Mouse (Mus musculus) forebrain, embryonic 16.5 days (tissue): ENCODE data around the gene Nphp1. TPM values are rescaled to one million over a fixed set of nuclear protein-coding genes. Genes with fewer than 3 reads are reported as not detected.

Experiments used
- ATAC-seq: fragments of 200-750 bp; cut with Nextera tagmentation; 2 replicates; pipeline ENCODE4 v1.8.0; 2017; ENCODE audit warnings: mild to moderate bottlenecking, moderate library complexity
- H3K27ac ChIP-seq: fragments of 300-500 bp; sonication (generic); 2 replicates; pipeline ENCODE4 v1.5.1; 2014; ENCODE audit warnings: low read length, control low read depth
- H3K27me3 ChIP-seq: fragments of 300-500 bp; sonication (generic); replicated peaks from 2 replicates; pipeline ENCODE4 v1.6.1; 2014; ENCODE audit warnings: low read length; ENCODE audit not compliant: control insufficient read depth, insufficient read depth
- H3K36me3 ChIP-seq: fragments of 300-500 bp; sonication (generic); 2 replicates; pipeline ENCODE4 v1.6.1; 2014; ENCODE audit not compliant: control insufficient read depth, insufficient read depth
- H3K4me1 ChIP-seq: fragments of 300-500 bp; sonication (generic); replicated peaks from 2 replicates; pipeline ENCODE4 v1.6.1; 2014; ENCODE audit warnings: low read length; ENCODE audit not compliant: control insufficient read depth, insufficient read depth
- H3K4me2 ChIP-seq: fragments of 300-500 bp; sonication (generic); 2 replicates; pipeline ENCODE4 v1.6.1; 2014; ENCODE audit warnings: mild to moderate bottlenecking, low read length, control low read depth
- H3K4me3 ChIP-seq: fragments of 300-500 bp; sonication (generic); replicated peaks from 2 replicates; pipeline ENCODE4 v1.5.1; 2014; ENCODE audit warnings: mild to moderate bottlenecking, low read length, control low read depth
- H3K9ac ChIP-seq: fragments of 300-500 bp; sonication (generic); replicated peaks from 2 replicates; pipeline ENCODE4 v1.6.1; 2014; ENCODE audit warnings: low read depth, low read length, control low read depth
- H3K9me3 ChIP-seq: fragments of 300-500 bp; sonication (generic); 2 replicates; pipeline ENCODE4 v1.6.1; 2016; ENCODE audit warnings: low read length; ENCODE audit not compliant: control insufficient read depth
- WGBS: fragments of 180-500 bp; shearing (Covaris S2); extraction: QIAGEN DNeasy Blood & Tissue Kit; methylation state at CpG from one replicate; pipeline ENCODE4 v1.1.7; 2014; 5-methylcytosine and 5-hydroxymethylcytosine counted together
- polyA plus RNA-seq: library from polyadenylated mRNA; unstranded; fragments of >200 nt; fragmentation: Nextera tagmentation; extraction: Ambion mirVana; gene quantifications from 2 replicates; pipeline ENCODE4 v1.2.1, GENCODE M21; 2015

The Nphp1 gene
- polyA plus RNA-seq, 1 experiment from 2014 or later = 17.9 TPM

DNA sequence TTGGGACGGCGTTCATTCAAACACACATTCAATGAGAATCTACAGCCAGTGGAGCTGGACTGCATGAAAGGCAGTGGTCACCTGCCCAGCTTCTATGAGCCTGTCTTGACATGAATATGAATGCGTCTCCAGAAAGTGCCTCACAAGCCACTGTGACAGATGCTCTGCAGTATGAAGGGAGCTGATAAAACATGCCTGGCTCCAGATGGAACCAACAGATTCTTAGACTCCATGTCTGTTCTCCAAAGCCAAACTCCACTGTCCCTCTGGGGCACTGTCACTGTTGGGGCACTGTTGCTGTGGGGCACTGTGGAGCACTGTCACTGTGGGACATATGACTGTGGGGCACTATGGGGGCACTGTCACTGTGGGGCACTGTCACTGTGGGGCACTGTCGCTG is 34.6 kb downstream of the Nphp1 start:
- WGBS = 90% methylated on average over 4 of the region's 4 CpGs
- ATAC-seq = peak; percentile 36
- H3K27me3 ChIP-seq = no peaks in the 10 kb centered on the region

DNA sequence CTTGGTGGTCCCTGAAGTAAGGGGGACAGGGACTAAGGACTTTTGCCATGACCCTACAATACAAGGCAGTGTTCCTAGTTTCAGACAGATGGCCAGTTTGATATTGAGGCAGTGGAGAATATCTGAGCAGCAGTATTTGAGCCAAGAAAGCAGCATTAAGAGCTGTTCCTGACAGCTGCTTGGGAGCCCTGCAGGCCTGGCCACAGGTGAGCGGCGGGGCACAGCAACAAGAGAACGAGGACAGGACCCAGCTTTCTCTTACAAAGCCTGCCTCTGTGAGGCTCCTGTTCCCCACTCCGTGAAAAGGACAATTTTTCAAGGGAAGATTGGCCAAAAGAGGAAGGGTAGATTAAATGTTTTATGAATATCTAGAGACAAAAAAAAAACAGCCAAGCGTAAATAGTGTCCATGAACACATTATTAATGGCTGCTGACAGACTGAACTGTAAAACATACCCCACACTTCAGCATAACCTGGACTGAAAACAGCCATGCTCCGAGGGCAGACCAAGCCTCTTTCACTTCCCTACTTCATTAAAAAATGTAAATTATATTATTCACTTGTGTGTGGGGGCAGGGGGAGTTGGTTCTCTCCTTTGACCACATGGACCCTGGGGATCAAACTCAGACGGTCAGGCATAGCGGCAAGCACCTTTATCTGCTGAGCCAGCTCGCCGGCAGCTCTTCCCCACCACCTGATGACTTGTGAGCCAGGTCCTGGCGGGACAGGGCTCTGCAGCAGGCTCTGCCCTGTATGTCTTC is 36.7 kb downstream of the Nphp1 start:
- Histone ChIP-seq H3K27ac (no peak overlapping the region), H3K4me3 (no peak overlapping the region), H3K9ac (no peak overlapping the region), H3K4me2 (no peak overlapping the region), H3K36me3 (no peaks in the 10 kb centered on the region), H3K4me1 (peaks cover 4% of the 10 kb centered on the region), H3K9me3 (no peaks in the 10 kb centered on the region), H3K27me3 (no peaks in the 10 kb centered on the region)
- no peak for ATAC-seq
- 79% methylated on average over 11 of the region's 11 CpGs for WGBS

More for the DNA sequence above, 34.6 kb downstream of the Nphp1 start:
- Histone ChIP-seq H3K4me1 (peaks cover 7% of the 10 kb centered on the region), H3K4me2 (no peak overlapping the region), H3K36me3 (no peaks in the 10 kb centered on the region), H3K9me3 (no peaks in the 10 kb centered on the region), H3K27ac (no peak overlapping the region), H3K9ac (no peak overlapping the region), H3K4me3 (no peak overlapping the region)

DNA sequence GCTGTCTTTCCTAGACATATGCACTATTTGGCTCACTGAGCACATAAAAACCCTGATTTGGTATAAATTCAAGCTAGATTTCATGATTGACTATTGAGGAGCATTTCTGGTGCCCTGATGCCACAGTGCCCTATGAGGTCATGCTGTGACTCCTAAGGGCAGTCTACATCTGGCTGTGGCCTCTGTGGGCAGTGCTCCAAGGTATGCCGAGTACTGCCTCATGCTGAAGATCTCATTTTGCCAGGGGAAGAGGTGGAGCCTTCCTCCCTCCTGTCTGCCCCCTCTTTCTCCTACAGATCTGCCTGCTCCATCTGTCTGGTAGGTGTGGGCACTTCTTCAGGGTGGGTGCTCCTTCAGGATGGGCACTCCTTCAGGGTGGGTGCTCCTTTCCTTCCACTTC is 39.3 kb downstream of the Nphp1 start:
- Histone ChIP-seq H3K27me3 (no peaks in the 10 kb centered on the region), H3K36me3 (no peaks in the 10 kb centered on the region), H3K27ac (no peak overlapping the region), H3K9me3 (no peaks in the 10 kb centered on the region), H3K4me3 (no peak overlapping the region), H3K4me1 (0 out of 2 replicates have a peak, but pooled peaks cover 3% of the 10 kb centered on the region), H3K9ac (no peak overlapping the region), H3K4me2 (no peak overlapping the region)
- no peak for ATAC-seq
- 50% methylated on average over 1 of the region's 1 CpGs for WGBS

DNA sequence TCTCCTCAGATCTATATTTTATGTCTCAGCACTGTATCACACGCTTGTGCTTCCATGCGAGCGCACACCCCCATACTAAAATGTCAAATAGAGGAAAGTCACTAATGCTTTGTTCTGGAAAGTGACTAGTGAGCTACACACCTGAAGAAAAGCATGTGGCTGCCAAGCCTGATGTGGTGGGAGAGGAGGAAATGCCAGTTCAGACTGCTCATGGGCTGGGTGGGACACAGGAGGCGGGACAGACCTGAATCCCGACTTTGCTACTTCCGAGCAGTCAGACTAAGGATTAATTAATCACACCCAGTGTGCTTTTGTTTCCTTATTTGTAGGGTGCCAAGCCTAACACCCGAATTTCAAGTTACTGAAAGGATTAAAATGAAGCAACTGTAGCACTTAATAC is 40.4 kb downstream of the Nphp1 start:
- ATAC-seq = no peak
- Histone ChIP-seq H3K4me1 (no peaks in the 10 kb centered on the region), H3K36me3 (no peaks in the 10 kb centered on the region), H3K4me3 (no peak overlapping the region), H3K27me3 (no peaks in the 10 kb centered on the region), H3K9ac (no peak overlapping the region), H3K27ac (no peak overlapping the region), H3K4me2 (no peak overlapping the region), H3K9me3 (no peaks in the 10 kb centered on the region)
- 52% methylated on average over 7 of the region's 7 CpGs for WGBS

DNA sequence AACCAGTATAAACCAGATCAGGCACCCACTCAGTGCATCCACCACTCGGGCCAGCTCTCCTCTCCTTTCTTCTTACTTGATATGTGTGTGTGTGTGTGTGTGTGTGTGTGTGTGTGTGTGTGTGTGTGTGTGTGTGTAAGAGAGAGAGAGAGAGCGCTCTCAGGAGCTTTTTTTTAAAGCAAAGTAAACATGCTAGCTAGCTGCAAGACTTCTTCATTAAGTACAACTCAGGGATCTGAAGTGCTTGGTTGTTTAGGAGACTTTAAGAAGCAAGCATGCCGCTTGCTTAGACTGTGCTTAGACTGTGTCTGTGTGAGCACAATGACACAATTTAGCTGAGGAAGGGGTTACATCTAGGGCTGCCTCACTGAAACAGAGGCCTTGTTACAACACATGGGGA is 46.1 kb downstream of the Nphp1 start:
- Histone ChIP-seq H3K9ac (no peak overlapping the region), H3K27me3 (no peaks in the 10 kb centered on the region), H3K4me1 (no peaks in the 10 kb centered on the region), H3K27ac (no peak overlapping the region), H3K4me3 (no peak overlapping the region), H3K9me3 (no peaks in the 10 kb centered on the region), H3K36me3 (no peaks in the 10 kb centered on the region), H3K4me2 (no peak overlapping the region)
- 88% methylated on average over 3 of the region's 3 CpGs for WGBS
- ATAC-seq = no peak

DNA sequence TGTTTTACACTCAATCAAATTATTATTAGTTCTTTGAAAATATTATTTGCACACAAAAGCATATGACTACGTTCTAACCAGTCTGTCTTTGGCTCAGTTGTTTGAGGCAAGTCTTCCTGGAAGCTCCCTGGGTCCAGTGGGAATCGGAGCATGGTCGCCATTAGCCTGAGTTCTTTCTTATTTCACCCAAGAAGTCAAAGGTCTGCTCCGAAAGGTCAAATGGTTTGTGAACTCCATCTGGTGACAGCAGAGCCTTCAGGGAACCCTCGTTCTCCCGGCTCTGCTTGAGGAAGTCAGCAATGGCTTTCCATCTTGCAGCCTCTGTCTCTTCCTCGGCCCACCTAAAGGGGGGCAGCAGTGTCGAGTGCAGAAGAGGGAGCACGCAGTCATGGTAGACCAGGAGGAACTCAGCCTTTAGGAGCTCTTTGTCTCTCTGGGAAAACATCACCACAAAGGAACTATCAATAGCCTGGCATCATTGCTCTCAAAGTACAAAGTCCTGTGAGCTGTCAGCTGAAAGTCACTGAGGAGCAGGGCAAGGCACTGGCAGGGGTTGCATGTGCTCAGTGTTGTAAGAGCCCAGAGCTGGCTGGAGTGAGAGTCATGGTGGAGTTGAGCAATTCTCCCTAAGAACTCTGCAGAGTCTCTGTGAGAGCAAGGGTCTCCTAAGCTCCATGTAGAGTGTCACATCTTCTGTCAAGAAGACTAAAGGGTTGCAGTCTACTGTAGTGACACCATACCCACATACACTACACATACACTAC is 47.8 kb downstream of the Nphp1 start:
- H3K4me1 ChIP-seq = no peaks in the 10 kb centered on the region
- no peaks in the 10 kb centered on the region for H3K9me3 ChIP-seq
- H3K36me3 ChIP-seq = no peaks in the 10 kb centered on the region
- no peaks in the 10 kb centered on the region for H3K27me3 ChIP-seq
- H3K9ac ChIP-seq = no peak overlapping the region
- no peak for ATAC-seq
- WGBS = 91% methylated on average over 9 of the region's 9 CpGs
- H3K27ac ChIP-seq = no peak overlapping the region
- no peak overlapping the region for H3K4me3 ChIP-seq
- H3K4me2 ChIP-seq = no peak overlapping the region

DNA sequence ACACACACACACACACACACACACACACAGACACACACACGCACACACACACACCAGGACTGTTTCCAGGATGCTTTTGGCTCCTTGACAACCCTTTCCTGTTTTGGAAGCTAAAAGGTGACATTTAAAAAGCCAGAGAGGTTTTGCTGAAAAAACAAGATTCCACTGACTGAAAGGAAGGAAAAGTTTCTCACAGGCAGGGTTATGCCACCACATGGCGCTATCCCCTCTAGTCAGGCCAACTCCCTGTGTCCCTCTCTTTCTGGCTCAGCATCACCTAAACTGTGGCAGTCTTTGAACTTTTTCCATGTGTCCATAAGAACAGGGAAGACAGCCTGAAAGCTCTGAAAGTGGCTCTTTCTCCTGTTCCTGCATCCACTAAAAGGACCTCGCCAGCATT is 50.8 kb downstream of the Nphp1 start:
- Histone ChIP-seq H3K4me2 (no peak overlapping the region), H3K4me3 (no peak overlapping the region), H3K36me3 (no peaks in the 10 kb centered on the region), H3K9me3 (no peaks in the 10 kb centered on the region), H3K27me3 (no peaks in the 10 kb centered on the region), H3K9ac (no peak overlapping the region), H3K4me1 (no peaks in the 10 kb centered on the region), H3K27ac (no peak overlapping the region)
- no peak for ATAC-seq
- WGBS = 76% methylated on average over 3 of the region's 3 CpGs

DNA sequence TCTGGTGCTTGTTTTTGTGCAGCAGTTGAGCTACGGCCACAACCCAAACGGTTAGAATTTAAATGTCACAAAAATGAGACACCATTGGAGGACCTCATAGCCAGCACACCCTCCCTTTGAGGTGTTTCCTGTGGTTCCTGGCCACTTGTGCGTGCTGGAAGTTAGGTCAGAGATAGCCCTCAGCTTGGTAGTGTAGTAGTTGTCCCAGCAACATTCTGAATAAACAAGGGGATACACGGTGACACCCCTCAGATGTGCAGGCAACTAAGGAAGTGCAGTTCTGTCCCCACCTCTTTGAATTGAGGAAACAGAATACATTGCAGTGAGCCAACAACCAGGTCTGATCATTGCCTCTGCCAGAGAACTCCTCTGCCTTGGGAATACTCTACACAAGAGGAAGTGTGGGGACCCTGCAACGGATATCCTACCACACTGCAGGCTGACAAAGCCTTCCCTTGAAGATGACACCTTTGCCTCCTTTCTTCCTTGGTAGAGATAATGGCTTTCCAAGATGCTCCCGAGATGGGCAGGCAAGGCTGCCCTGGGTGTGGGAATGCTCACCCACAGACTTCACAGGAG is 52.0 kb downstream of the Nphp1 start:
- 84% methylated on average over 6 of the region's 6 CpGs for WGBS
- Histone ChIP-seq H3K4me2 (no peak overlapping the region), H3K27ac (no peak overlapping the region), H3K9ac (no peak overlapping the region), H3K9me3 (no peaks in the 10 kb centered on the region), H3K4me1 (no peaks in the 10 kb centered on the region), H3K36me3 (no peaks in the 10 kb centered on the region), H3K27me3 (no peaks in the 10 kb centered on the region), H3K4me3 (no peak overlapping the region)
- no peak for ATAC-seq

DNA sequence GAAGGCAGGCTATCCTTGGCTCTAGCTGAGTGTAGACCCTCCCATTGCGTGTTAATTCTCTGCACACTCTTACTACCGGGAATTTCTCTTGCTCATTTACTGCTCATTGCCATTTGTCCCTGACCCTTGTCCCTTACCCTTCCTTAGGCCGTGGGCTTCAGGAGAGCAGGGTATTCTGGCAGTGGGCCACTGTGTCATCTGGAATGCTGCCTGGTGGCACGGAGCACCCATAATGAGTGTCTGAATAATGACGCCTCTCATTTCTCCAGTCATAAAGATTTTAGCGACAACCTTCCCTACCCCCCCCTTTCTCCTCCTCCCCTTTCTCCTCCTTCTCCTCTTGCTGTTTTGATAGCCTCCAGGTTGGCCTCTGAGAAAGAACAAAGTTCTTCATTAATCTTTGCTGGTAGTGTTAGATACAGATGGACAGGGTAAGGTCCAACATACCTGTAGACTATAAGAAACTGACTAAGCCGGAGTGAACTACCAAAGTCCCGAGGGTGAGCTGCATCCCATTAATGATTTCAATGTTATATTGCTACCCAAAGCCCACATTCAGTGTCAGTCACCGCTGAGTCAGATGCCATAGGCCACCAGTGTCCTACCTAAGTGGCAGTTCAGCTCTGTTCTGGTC is 53.1 kb downstream of the Nphp1 start:
- 69% methylated on average over 9 of the region's 9 CpGs for WGBS
- no peaks in the 10 kb centered on the region for H3K36me3 ChIP-seq
- no peak for ATAC-seq

More for the DNA sequence above, 53.1 kb downstream of the Nphp1 start:
- H3K27me3 ChIP-seq = no peaks in the 10 kb centered on the region
- no peak overlapping the region for H3K9ac ChIP-seq
- H3K27ac ChIP-seq = no peak overlapping the region
- H3K4me2 ChIP-seq = no peak overlapping the region
- no peak overlapping the region for H3K4me3 ChIP-seq
- H3K4me1 ChIP-seq = no peaks in the 10 kb centered on the region
- no peaks in the 10 kb centered on the region for H3K9me3 ChIP-seq
